Mouse (Mus musculus): ENCODE measurements at regions not wholly inside any gene's neighbourhood (a gene's known extent, or its start where the extent isn't known, plus 50 kb on each side); places are given as distances from the start of the nearest gene placed in this dataset.

GRCm38 (mm10) chr10:15759576-15759975, 1041.6 kb upstream of the Gje1 start:
- TF ChIP-seq ZNF384 (IDR thresholded peaks at IDR 0.05; ENCODE audit: low read depth, low read length) (no peak), HCFC1 (IDR thresholded peaks at IDR 0.05; ENCODE audit: borderline replicate concordance, insufficient read depth, low read length) (no peak), MAFK (IDR thresholded peaks at IDR 0.05; ENCODE audit: insufficient read depth, low read depth, low read length) (no peak), ZC3H11A (IDR thresholded peaks at IDR 0.05; ENCODE audit: borderline replicate concordance, low read depth, low read length) (no peak)

All from ES-E14 (cell line).